Mouse (Mus musculus) c-Kit-positive CD71-positive TER-119-positive erythroid progenitor cells, embryonic 14.5 days (primary cell): ENCODE measurements at regions not wholly inside any gene's neighbourhood (a gene's known extent, or its start where the extent isn't known, plus 50 kb on each side); places are given as distances from the start of the nearest gene placed in this dataset.
A peak's percentile ranks its signal among the peaks of the same experiment; 100 is the strongest.

Experiments used
- DNase-seq: peaks from one replicate; pipeline ENCODE4 v3.0.0-alpha.2; 2013; ENCODE audit warnings: low spot score

- no peak for DNase-seq
Measured at GRCm38 (mm10) chr3:17795271-17796260, 152.6 kb upstream of the Cypt12 start.

GRCm38 (mm10) chr3:17796766-17797165 is 151.4 kb upstream of the Cypt12 start:
- DNase-seq, result no peak

GRCm38 (mm10) chr3:17798399-17798798 is 149.8 kb upstream of the Cypt12 start:
- DNase-seq, result no peak

GRCm38 (mm10) chr3:17799120-17799519 is 149.1 kb upstream of the Cypt12 start:
- no peak for DNase-seq

- DNase-seq, result no peak
Measured at GRCm38 (mm10) chr3:17800810-17801209, 147.4 kb upstream of the Cypt12 start.

GRCm38 (mm10) chr3:17801479-17801878 is 146.7 kb upstream of the Cypt12 start:
- no peak for DNase-seq

GRCm38 (mm10) chr3:17805185-17805584 is 143.0 kb upstream of the Cypt12 start:
- DNase-seq, result no peak

GRCm38 (mm10) chr3:17811290-17811689 is 136.9 kb upstream of the Cypt12 start:
- no peak for DNase-seq

- DNase-seq, result no peak
Measured at GRCm38 (mm10) chr3:17824201-17824600, 124.0 kb upstream of the Cypt12 start.

GRCm38 (mm10) chr3:17824662-17825061 is 123.5 kb upstream of the Cypt12 start:
- DNase-seq, result peak; percentile 12

- no peak for DNase-seq
Measured at GRCm38 (mm10) chr3:17825254-17825890, 122.8 kb upstream of the Cypt12 start.

GRCm38 (mm10) chr3:17834706-17835105 is 113.5 kb upstream of the Cypt12 start:
- DNase-seq, result peak; percentile 13

GRCm38 (mm10) chr3:17847609-17848008 is 100.6 kb upstream of the Cypt12 start:
- no peak for DNase-seq

- peak; percentile 24 for DNase-seq
Measured at GRCm38 (mm10) chr3:17848181-17848580, 100.0 kb upstream of the Cypt12 start.

GRCm38 (mm10) chr3:17862367-17862766 is 85.8 kb upstream of the Cypt12 start:
- DNase-seq, result no peak

GRCm38 (mm10) chr3:17865112-17865511 is 83.1 kb upstream of the Cypt12 start:
- DNase-seq, result no peak

- no peak for DNase-seq
Measured at GRCm38 (mm10) chr3:17870895-17871482, 77.2 kb upstream of the Cypt12 start.

GRCm38 (mm10) chr3:17895869-17896268 is 52.3 kb upstream of the Cypt12 start:
- DNase-seq, result no peak

- DNase-seq, result no peak
Measured at GRCm38 (mm10) chr3:17896756-17897155, 51.5 kb upstream of the Cypt12 start.
